Mouse (Mus musculus) right cerebral cortex, postnatal 36 days (tissue): ENCODE data around the gene Pou2f2.

Source experiments
- DNase-seq, 2 experiments: peaks; one replicate each; pipeline ENCODE4 v3.0.0; 2022; ENCODE audit warnings: low spot score in 2 of 2, mixed read lengths in 1 of 2

The Pou2f2 gene

GRCm38 (mm10) chr7:25150151-25150663 lies 29.3 kb downstream of the Pou2f2 start:
- no peak for DNase-seq

- DNase-seq: no peak
These were observed 33.6 kb downstream of the Pou2f2 start for GRCm38 (mm10) chr7:25145896-25146295.

GRCm38 (mm10) chr7:25141761-25142160 lies 37.8 kb downstream of the Pou2f2 start:
- no peak for DNase-seq

GRCm38 (mm10) chr7:25137553-25137952 lies 42.0 kb downstream of the Pou2f2 start:
- DNase-seq: no peak

- peak; percentile 69 to 72 for DNase-seq
These were observed 46.2 kb downstream of the Pou2f2 start for GRCm38 (mm10) chr7:25133092-25134049.

- no peak for DNase-seq
These were observed 47.1 kb downstream of the Pou2f2 start for GRCm38 (mm10) chr7:25132318-25132960.

GRCm38 (mm10) chr7:25131247-25131646 lies 48.3 kb downstream of the Pou2f2 start:
- DNase-seq: no peak

GRCm38 (mm10) chr7:25130565-25130964 lies 49.0 kb downstream of the Pou2f2 start:
- no peak for DNase-seq

GRCm38 (mm10) chr7:25129390-25129979 lies 50.0 kb downstream of the Pou2f2 start:
- no peak for DNase-seq

GRCm38 (mm10) chr7:25127971-25128370 lies 51.6 kb downstream of the Pou2f2 start:
- no peak for DNase-seq

GRCm38 (mm10) chr7:25125716-25126281 lies 53.7 kb downstream of the Pou2f2 start:
- no peak for DNase-seq

GRCm38 (mm10) chr7:25121240-25121786 lies 58.2 kb downstream of the Pou2f2 start:
- no peak for DNase-seq

- DNase-seq: no peak
These were observed 59.3 kb downstream of the Pou2f2 start for GRCm38 (mm10) chr7:25120061-25120834.

- DNase-seq: no peak
These were observed 66.4 kb downstream of the Pou2f2 start for GRCm38 (mm10) chr7:25112956-25113603.

GRCm38 (mm10) chr7:25112178-25112955 lies 67.2 kb downstream of the Pou2f2 start:
- no peak for DNase-seq

GRCm38 (mm10) chr7:25110336-25110735 lies 69.2 kb downstream of the Pou2f2 start:
- DNase-seq: no peak

- DNase-seq: no peak
These were observed 70.2 kb downstream of the Pou2f2 start for GRCm38 (mm10) chr7:25109355-25109754.

- no peak for DNase-seq
These were observed 72.6 kb downstream of the Pou2f2 start for GRCm38 (mm10) chr7:25106790-25107502.
